Mouse (Mus musculus): ENCODE data around the gene Spsb2.
"Not testable (repeated sequence)": the region's sequence is repeated elsewhere in the genome, so short reads cannot be mapped to it uniquely, and the experiment has no call there.

Gene Spsb2

GRCm38 (mm10) chr6:124802400-124802799, 6.1 kb upstream of the Spsb2 start:
- not testable (repeated sequence) for DNase-seq (ENCODE audit: low read depth, low spot score)

- no peak for DNase-seq (ENCODE audit: low read depth, low spot score)
Observed at GRCm38 (mm10) chr6:124803061-124803460, 5.4 kb upstream of the Spsb2 start.

- not testable (repeated sequence) for DNase-seq (ENCODE audit: low read depth, low spot score)
Observed at GRCm38 (mm10) chr6:124803691-124804090, 4.8 kb upstream of the Spsb2 start.

GRCm38 (mm10) chr6:124804341-124804740, 4.1 kb upstream of the Spsb2 start:
- DNase-seq (ENCODE audit: low read depth, low spot score): no peak

- peak; percentile 87 for DNase-seq (ENCODE audit: low read depth, low spot score)
Observed at GRCm38 (mm10) chr6:124805341-124806321, 2.8 kb upstream of the Spsb2 start.

- no peak for DNase-seq (ENCODE audit: low read depth, low spot score)
Observed at GRCm38 (mm10) chr6:124806446-124807140, 1.9 kb upstream of the Spsb2 start.

GRCm38 (mm10) chr6:124807366-124807765, 1.1 kb upstream of the Spsb2 start:
- DNase-seq (ENCODE audit: low read depth, low spot score): no peak

GRCm38 (mm10) chr6:124807986-124808357, 489 bp upstream of the Spsb2 start:
- no peak for DNase-seq (ENCODE audit: low read depth, low spot score)

- DNase-seq (ENCODE audit: low read depth, low spot score): peak; percentile 67
Observed at GRCm38 (mm10) chr6:124809052-124809774, 752 bp downstream of the Spsb2 start.

GRCm38 (mm10) chr6:124809775-124810538, 1.5 kb downstream of the Spsb2 start:
- DNase-seq (ENCODE audit: low read depth, low spot score): no peak

- DNase-seq (ENCODE audit: low read depth, low spot score): not testable (repeated sequence)
Observed at GRCm38 (mm10) chr6:124810566-124811402, 2.3 kb downstream of the Spsb2 start.

GRCm38 (mm10) chr6:124811403-124811665, 2.9 kb downstream of the Spsb2 start:
- no peak for DNase-seq (ENCODE audit: low read depth, low spot score)

- DNase-seq (ENCODE audit: low read depth, low spot score): no peak
Observed at GRCm38 (mm10) chr6:124811701-124812560, 3.5 kb downstream of the Spsb2 start.

GRCm38 (mm10) chr6:124812848-124813247, 4.4 kb downstream of the Spsb2 start:
- no peak for DNase-seq (ENCODE audit: low read depth, low spot score)

GRCm38 (mm10) chr6:124813496-124813895, 5.0 kb downstream of the Spsb2 start:
- DNase-seq (ENCODE audit: low read depth, low spot score): peak; percentile 74

GRCm38 (mm10) chr6:124813933-124814332, 5.5 kb downstream of the Spsb2 start, which contains the start of gene Tpi1:
Gene Tpi1 (minus strand): TSS chr6:124814296.
- DNase-seq (ENCODE audit: low read depth, low spot score): peak; percentile 82

- DNase-seq (ENCODE audit: low read depth, low spot score): no peak
Observed at GRCm38 (mm10) chr6:124814448-124814847, 6.0 kb downstream of the Spsb2 start.

- no peak for DNase-seq (ENCODE audit: low read depth, low spot score)
Observed at GRCm38 (mm10) chr6:124814858-124815774, 6.7 kb downstream of the Spsb2 start.

Data from CD4-positive helper T cell, adult 2 months (primary cell).